Mouse (Mus musculus) lung, adult 2 months (tissue): Measurements from ENCODE around the gene Arhgap6.

Experiments used
- CTCF ChIP-seq: fragments of 200-500 bp; IDR thresholded peaks from 2 replicates; pipeline ENCODE4 v1.5.1; 2011; ENCODE audit warnings: mild to moderate bottlenecking, low read length, control low read depth; ENCODE audit not compliant: insufficient read depth
- POLR2A ChIP-seq: fragments of 200-500 bp; IDR thresholded peaks from 2 replicates; pipeline ENCODE4 v1.6.1; 2011; ENCODE audit warnings: low read depth, mild to moderate bottlenecking, control low read depth, low read length, borderline replicate concordance; ENCODE audit errors: extremely low read depth

DNA sequence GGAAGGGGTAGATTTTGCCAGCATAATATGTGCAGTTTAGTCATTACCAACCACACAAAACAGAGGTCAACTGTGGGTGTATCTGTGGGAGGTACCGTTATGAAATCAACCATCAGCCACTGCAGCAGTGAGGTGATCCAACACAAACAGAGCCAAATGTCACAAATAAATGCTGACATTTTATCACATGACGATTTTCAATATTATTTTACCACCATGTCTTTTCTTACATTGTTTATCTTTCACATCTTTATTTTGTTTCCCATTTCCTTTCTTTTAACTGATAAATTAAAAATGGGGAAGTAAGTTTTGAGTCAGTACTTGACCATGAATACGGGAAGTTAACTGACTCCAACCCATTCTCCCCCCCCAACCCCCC lies 328.9 kb downstream of the Arhgap6 start:
- TF ChIP-seq POLR2A (no peak), CTCF (no peak)
